Mouse (Mus musculus): ENCODE measurements around the gene Tecta.

GRCm38 (mm10) chr9:42442100-42442499 lies 42.4 kb upstream of the Tecta start:
- TF ChIP-seq CTCF (IDR thresholded peaks at IDR 0.05) (no peak), EP300 (IDR thresholded peaks at IDR 0.05) (no peak)

Measured in lung, postnatal 0 days (tissue).